Mouse (Mus musculus): ENCODE results near the gene Tnfrsf11a.
"Not testable (repeated sequence)": the region's sequence is repeated elsewhere in the genome, so short reads cannot be mapped to it uniquely, and the experiment has no call there.

The Tnfrsf11a gene

DNA sequence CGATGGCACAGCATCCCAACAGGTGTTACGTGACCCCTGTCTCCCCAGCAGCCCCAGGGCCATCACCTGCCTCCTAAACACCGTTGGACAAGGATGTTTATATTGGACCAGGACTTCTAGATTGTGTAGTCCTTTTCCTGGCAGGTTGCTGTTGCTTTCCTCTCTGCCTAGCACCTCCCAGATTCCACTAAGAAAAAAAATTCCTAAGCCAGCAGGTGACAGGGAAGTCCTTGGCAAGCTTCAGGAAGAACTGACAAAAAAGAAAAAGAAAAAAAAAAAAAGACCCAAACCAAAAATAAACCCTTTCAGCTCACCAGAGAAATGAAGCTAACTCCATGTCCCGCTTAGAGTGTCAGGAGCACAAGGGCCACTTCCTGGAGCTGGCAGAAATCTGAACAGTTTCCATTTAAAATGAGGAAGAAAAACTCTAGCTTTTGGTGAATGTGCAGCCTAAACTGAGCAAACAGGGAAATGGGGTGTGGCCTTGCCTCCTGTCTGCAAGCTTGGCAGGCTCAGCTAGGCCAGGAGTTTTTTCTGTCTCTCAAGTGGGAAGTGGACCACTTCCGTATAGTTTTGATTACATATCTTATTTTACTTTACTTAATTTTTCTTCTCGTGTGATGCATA, 6.3 kb downstream of the Tnfrsf11a start:
- no peak for DNase-seq

DNA sequence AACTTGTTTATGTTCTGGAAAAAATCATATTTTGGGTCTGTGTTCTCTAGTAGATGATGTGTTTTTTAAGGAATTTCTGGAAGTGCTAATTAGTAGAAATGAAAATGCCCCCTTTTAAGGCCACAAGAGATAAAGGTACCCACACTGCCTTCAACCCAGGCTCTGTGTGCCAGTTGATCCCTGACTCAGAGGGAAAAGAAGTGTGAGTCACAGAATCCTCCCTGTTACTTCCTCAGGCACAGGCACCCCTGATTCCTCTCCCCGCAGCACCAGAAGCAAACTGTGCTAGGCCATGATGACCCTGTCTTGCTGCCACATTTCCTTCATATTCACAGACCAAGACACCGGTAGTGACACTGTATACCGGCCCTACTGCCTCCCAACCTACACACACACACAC, 9.6 kb downstream of the Tnfrsf11a start:
- peak; percentile 12 for DNase-seq

DNA sequence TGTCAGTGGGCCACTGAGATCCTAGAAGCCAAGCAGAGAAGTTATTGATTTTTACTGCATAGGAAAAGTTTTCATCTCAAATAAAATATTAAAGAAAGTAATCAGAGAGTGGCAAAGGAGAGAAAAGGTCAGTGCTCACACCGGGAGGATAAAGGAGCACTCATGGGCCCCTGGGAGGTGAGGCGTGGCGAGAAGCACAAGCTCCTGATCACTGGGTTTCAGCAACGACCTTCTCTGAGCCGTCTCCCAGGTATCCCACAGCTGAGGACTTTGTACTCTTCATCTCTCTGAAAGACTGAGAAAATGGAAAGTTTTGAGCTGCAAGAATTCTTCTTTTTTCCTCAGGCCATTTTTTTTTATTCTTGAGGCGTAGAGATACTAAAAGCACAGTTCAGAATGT, 14.2 kb downstream of the Tnfrsf11a start:
- DNase-seq = no peak

DNA sequence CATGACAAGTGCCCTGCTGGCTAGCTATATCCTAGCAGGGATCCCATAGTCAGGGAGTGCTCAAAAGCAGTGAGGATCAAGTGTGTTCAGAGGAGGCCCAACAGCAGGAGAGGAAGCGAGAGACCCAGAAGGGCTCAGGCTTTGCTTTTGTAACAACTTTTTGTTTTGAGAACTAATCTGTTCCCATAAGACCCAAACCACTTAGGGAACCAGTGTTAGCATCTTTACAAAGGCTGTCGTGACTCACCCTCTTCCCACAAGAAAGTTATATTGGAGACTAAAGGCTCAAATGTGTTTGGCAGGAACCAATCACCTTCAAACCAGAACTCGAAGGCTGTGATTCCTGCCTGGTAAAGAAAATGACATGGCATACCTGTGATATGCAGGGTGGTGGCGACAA, 15.2 kb downstream of the Tnfrsf11a start:
- DNase-seq = no peak

DNA sequence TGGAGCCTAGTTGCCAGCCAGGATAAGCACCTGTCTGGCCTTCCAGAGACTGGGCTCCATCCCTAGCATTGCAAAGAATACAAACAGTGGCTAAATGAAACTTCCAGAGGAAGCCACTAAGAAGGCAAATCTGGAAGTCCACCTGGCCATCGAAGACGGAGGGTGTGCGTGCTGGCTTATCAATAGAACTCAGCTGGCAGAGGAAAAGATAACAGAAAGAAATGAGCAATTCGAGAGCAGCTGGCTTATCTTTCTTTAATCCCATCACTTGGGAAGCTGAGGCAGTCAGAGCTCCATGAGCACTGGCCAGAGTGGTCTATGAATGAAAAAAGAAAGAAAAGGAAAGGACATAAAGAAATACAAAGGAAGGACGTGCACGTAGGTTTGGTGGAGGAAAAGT, 20.1 kb downstream of the Tnfrsf11a start:
- DNase-seq = no peak

DNA sequence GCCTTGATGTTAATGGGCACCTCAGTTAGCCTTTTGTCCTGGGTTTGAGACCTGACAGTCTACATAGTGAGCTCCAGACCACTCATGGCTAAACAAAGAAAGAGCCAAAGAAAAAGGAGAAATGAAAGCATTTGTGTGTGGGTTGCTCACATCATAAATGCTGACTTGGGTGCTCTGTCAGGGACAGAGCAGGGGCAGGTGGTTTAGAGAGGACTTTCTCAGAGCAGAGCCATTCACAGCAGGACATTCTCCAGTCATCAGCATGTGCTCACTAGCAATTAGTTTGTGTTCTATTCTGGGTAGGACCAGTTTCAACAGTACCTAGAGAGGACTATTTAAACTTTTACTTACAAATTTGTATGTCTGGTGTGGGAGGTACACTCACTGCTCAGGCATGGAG, 20.7 kb downstream of the Tnfrsf11a start:
- DNase-seq = no peak

DNA sequence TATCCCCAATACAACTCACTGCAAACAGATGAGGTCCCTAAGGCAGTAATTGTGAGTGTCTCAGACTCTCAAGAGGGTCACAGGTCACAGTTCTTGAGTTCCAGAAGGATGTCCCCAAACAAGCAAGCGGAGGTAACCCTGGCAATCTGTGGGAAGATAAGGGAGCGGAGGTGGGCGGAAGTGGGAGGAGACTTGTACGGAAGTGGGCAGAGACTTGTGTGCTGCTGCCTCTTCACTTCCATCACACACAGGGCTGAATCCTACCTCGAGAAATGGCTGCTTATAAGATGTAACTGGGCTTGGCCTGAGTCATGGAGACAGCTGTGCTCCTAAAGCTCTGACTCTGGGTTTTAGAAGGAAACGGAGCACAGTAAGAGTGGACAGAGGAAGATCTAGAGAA, 22.4 kb downstream of the Tnfrsf11a start:
- peak; percentile 35 for DNase-seq

DNA sequence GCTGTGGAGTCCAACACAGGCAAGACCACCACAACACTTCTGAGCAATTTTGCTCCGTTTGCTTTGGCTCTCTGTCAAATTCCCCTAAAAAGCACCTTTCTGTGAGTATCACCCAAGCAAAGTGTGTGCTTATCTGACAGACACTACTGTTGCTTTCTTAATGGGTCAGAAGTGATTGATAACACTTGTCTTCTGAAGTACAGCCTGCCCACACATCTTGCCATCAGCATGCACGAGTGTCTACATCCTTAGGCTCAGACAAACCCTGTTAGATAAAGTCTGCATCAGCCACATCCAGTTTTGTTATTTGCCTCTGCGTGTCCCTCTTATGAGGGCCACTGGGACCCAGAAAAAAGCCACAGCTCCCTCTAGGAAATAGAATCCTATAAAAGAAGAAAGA, 23.8 kb downstream of the Tnfrsf11a start:
- DNase-seq = no peak

DNA sequence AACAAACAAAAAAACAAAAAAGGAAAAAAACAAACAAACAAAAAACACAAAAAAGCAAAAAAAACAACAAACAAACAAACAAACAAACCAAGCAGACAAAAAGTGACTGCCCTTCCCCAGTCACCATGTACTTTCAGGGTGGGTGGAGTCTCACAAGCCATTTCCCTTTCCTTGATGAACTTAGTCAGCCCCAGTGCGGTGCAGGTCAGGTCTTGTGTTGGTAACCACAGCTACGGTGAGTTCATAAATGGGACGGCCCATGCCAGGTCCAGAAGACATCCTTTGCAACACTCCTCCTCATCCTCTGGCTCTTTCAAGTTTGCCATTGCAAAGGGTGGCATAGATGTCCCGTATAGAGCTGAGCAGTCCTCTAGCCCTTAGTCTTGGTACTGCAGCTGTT, 25.0 kb downstream of the Tnfrsf11a start:
- DNase-seq = no peak

DNA sequence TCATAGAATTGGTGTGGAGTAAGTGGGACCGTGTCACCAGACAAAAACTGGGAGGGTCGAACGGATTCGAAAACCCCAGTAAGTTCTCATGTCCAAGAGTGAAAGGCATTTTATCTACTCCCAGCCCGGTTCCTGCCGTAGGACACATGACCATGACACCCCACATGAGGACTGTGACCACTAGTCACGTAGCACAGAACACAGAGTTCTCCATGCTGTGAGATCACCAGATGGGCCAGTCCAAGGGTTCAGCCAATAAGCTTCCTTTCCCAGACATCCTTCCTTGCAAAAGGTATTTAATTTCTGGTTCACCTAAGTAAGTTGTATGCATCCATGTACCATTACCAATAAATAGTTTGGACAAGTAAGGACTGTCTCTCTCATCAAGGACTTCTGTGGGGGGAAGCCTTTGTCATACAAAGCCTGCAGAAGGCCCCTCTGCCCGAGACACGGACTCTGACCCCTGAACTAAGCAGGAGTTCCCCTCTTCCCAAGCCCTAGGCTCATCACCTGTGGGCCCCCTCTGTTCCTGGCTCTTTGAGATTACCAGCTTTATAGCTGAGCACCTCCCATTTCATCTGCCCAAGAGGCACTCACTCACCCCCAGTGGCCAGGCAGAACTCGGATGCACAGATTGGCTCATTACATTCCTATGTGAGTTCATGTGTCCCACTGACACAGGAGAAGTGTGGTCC, 26.7 kb downstream of the Tnfrsf11a start:
- no peak for DNase-seq

DNA sequence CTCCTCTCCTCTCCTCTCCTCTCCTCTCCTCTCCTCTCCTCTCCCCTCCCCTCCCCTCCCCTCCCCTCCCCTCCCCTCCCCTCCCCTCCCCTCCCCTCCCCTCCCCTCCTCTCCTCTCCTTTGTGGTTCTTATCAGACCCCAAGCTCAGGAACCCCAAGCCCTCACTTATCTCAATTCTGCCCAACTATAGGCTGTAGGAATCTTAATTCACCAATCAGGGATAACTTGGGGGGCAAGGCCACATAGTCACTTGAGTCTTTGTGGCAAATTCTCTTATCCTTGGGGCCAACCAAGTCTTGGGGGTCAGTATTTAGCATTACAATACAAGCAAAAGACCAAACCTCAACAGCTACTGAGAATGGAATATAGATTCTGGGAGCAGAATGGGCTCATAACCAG, 31.5 kb downstream of the Tnfrsf11a start:
- DNase-seq = not testable (repeated sequence)

DNA sequence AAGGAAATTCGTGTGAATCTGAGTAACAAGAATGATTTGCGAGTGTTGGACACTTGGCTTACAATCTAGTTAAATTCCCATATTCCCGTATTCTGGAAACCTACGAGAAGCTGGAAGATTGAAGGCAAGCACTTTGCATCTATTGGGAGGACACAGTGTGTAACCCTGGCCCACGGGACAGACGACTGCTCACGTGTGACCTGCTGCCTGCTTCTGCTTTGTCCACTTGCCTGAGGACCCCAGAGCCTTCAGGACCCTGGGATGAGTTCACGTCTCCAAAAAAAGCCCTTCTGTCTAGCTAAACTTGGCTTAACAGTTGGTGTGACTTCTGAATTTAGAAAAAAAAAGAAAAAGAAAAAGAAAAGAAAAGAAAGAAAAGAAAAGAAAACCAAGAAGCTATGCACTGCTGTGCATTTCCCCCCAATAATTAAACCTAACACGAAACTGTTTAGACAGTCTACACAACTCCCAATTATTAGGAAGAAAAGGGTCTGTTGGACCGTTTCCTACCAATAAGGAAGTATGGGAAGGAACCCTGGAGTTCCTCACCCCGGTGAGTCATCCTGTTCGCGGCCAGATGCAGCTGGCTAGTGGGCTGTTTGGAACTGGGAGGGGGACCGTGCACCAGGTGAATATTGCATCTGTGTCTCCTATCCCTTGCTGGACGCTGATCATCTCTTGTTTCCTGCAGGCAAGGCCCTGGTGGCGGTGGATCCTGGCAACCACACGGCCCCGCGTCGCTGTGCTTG, 32.6 kb downstream of the Tnfrsf11a start:
- no peak for DNase-seq

DNA sequence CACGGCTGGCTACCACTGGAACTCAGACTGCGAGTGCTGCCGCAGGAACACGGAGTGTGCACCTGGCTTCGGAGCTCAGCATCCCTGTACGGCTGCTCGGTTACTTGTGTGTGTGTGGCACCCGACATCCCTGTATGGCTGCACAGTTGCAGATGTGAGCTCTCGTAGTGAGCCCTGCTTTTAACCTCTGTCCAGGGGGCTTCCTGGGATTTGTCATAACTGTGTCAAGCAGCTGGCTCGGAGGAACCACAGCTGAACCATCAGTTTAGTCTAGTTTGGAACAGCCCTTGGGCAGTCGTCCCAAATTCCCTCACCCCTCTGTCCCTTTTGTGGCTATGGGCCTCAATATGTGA, 33.2 kb downstream of the Tnfrsf11a start:
- DNase-seq = no peak

DNA sequence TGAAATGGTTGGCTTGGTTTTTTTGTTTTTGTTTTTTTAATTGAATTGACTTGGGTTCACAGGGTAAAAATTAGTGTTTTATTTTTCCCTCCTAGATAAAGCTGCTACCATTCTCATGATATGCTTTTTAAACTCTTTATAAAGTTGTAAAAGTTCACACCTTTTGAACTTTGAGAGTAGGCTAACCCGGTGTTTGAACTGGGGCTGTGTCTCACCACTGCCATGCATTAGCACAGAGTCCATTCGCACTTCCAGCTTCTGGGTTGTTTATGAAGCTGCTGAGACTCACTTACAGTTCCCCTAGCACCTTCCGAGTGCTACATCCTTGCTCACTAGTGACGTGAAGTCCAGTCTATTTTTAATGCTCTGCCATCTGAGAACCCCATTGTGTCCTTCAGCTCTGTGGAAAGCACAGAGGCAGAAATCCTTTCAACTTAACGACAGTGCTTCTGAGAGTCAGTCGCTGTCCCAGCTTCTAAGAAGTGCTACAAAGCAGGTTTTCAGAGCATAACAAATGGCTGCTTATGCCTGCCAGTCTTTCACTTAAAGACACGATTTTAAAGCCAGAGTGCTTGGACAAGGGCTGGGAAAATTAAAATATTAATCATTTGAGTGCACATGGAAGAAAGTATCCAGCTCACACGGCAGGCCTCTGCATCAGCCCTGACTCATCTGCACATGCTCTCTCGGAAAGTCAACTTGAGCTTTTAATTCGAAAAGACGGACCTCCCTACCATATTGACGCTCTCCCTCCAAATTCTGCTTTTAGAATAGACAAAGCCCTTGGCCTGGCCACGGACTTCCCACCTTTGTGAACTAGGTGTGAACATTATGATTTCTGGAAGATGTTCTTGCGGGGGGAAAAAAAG, 34.1 kb downstream of the Tnfrsf11a start:
- no peak for DNase-seq

DNA sequence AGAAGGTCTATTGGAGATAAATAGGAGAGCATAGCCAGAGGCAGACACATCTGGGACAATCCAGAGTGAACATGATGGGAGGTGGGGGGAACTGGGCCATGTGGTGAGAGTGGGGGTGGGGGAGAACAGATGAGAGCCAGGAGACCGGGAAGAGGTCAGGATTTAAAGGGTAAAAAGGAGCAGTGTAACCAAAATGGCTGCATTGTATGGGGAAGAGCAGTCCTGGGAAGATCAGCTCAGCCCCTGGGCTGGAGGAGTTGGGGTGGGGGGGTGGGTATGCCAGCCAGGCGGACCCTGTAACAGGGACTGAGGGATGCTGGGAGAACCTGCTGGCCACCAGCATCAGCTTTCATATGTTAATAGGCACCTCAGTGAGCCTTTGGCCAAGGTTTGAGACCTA, 34.8 kb downstream of the Tnfrsf11a start:
- DNase-seq = no peak

DNA sequence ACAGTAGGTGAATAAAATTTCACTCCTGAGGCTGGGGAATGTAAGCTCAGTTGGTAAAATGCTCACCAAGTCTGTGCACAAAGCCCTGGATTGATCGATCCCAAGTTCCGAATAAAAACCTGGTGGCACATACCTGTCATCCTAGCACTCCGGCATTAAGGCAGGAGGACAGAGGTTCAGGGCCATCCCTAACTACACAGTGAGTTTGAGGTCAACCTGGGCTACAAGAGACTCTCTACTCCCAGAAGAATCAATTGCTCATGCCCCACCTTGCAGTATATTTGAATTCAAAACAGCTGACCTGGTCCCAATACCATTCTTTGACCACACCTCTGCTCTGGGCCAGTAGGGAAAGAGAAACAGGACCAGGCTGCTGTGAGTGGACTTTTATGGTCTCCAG, 35.2 kb downstream of the Tnfrsf11a start:
- no peak for DNase-seq

DNA sequence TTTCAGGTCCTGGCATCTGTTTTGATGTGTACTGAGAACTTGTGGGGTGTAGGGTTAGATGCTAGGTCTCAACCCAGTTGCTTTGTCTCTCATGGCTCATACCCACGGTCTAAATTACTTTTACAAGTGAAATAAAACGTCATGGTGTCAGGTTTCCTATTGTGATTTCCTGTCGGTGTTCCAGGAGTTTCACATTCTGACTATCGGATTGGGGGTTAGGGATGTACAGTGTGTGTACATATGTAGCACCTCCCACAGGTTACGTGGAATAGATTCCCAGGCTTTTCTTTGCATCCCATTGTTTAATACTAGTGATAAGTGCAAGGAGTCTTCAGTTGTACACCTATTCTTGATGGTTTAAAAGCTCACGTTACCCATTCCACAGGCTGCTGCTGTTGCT, 38.5 kb downstream of the Tnfrsf11a start:
- no peak for DNase-seq

DNA sequence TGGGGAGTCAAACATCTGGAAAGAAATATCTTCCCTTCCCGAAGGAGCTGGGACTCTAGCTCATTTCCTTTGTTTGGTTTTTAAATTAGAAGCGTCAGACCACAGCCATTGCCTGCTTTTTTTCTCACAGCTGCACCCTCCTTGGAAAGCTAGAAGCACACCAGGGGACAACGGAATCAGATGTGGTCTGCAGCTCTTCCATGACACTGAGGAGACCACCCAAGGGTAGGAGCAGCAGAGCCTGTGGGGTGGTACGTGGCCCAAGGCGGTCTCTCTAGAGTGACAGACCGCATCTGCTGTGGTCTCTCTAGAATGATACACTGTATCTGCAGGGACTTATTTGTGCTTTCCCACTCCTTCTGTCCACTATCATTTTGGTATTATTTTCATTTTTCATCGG, 39.2 kb downstream of the Tnfrsf11a start:
- no peak for DNase-seq

DNA sequence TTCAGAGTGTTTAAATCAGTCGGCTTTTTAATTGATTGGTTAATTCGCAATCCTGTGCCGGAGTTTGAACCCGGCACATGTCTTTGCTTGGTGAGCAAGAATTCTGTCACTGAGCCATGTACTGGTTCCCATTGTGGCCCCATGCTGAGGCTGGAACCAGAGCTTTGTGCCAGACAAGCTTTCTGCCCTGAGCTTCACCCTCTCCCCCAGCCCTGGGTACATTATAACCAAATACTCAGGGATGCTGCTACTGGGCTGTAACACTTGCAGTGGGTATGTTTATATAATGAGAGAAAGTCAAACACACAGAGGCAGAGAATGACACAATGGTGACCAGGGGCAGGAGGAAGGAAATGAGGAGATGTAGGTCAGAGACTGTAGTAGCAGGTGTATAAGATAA, 43.8 kb downstream of the Tnfrsf11a start:
- no peak for DNase-seq

DNA sequence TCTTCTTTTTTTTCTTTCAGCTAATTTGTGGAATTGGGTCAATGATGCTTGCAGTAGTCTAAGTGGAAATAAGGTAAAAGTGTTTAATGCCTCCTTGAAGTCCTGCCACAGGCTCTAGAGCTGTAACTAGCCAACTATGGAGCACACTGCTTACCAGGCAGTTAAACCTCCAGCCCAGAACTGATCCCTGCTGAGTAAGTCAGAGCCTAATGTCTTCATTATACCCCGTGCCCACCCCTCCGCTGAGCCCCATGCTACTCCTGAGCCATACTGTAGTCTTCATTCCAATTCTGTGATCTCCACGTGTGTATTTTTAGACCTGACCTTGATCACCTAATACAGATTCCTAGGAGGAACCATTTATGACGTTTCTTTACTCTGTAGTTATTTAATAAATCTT, 44.5 kb downstream of the Tnfrsf11a start:
- no peak for DNase-seq

DNA sequence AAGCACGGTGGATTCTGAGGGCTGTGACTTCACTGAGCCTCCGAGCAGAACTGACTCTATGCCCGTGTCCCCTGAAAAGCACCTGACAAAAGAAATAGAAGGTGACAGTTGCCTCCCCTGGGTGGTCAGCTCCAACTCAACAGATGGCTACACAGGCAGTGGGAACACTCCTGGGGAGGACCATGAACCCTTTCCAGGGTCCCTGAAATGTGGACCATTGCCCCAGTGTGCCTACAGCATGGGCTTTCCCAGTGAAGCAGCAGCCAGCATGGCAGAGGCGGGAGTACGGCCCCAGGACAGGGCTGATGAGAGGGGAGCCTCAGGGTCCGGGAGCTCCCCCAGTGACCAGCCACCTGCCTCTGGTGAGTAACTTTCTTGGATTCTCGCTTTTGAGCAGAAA, 46.9 kb downstream of the Tnfrsf11a start:
- no peak for DNase-seq

DNA sequence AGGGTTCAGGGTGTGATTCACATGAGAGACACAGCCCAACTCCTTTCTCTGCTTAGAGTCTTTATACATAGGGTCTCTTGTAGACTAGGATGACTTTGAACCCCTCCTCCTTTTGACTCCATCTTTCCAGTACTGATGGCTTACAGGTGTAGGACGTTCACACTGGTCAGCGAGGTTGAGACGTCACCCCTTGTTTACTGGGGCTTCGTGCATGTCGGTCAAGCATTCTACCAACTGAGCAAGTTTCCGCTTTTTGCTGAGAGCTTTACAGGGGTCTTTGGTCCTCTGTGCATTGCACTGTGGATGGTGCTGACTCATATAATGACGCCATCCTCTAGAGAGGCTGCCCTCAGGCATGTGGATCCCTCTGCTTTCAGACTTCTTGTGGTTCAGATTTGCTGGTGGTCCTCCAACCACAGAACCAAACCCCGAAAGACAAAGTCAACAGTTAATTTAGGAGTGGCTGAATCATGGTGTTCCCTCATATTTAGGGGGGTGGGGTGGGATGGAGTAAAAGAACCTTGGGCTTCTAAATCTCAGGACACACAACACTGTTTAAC, 47.3 kb downstream of the Tnfrsf11a start:
- no peak for DNase-seq

DNA sequence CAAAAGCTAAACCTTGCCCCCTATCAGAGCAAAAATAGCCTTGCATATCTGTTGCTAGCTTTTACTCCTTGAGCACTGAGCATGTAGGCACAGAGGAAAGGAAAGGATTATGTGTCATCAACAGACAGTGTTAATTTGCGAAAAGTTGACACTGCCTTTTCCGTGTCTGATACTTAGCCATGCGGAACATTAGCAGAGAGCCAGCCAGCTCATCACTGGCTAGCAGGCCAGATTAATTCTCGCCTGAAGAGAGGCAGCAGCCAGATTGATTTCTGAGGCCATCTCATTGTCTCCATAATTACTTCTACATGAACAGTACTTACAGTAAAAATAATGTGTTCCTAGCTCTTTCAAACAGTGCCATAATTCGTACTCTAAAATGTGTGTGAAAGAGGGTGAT, 48.7 kb downstream of the Tnfrsf11a start:
- DNase-seq = no peak

Measured in thymus, postnatal 14 days (tissue).